Mouse (Mus musculus) heart, postnatal 36 days (tissue): ENCODE measurements around the gene Lmbr1l. TPM values are rescaled to one million over a fixed set of nuclear protein-coding genes. Genes with fewer than 3 reads are reported as not detected.
"Not testable (repeated sequence)": the region's sequence is repeated elsewhere in the genome, so short reads cannot be mapped to it uniquely, and the experiment has no call there.

ENCODE experiments used
- DNase-seq, 2 experiments: peaks; one replicate each; pipeline ENCODE4 v3.0.0; 2021 to 2022
- intact Hi-C: fragments of 180-260 bp; cut with DNase I; formaldehyde crosslinking; loops from one replicate; pipeline ENCODE4 v1.15.1; 2025
- total RNA-seq, 2 experiments: library from RNA; stranded (reverse); gene quantifications; 2 replicates each; pipeline ENCODE4 v1.2.3; 2021

Gene Lmbr1l
- 10 to 100 TPM; 15.0 TPM for total RNA-seq

GRCm38 (mm10) chr15:98917538-98918498 lies at the start of gene Lmbr1l:
Gene Lmbr1l (minus strand): TSS chr15:98918231.
- peak; percentile 99 for DNase-seq

GRCm38 (mm10) chr15:98959531-98959930 lies 41.5 kb upstream of the Lmbr1l start:
- no peak for DNase-seq
- intact Hi-C loops: no loop called here

More at GRCm38 (mm10) chr15:98917538-98918498, at the start of gene Lmbr1l:
- intact Hi-C loops: loop anchor here (2.0 kb wide), 1 partner anchor 17 kb away; the partner anchor contains the start of gene Tuba1b

GRCm38 (mm10) chr15:98958901-98959420 lies 40.9 kb upstream of the Lmbr1l start:
- intact Hi-C loops: no loop called here
- DNase-seq: no peak

GRCm38 (mm10) chr15:98957475-98957874 lies 39.4 kb upstream of the Lmbr1l start:
- intact Hi-C loops: no loop called here
- DNase-seq: no peak

- DNase-seq: no peak
- intact Hi-C loops: no loop called here
Observed at GRCm38 (mm10) chr15:98956000-98956399, 38.0 kb upstream of the Lmbr1l start.

GRCm38 (mm10) chr15:98955324-98955723 lies 37.3 kb upstream of the Lmbr1l start:
- intact Hi-C loops: no loop called here
- DNase-seq: no peak

- intact Hi-C loops: no loop called here
- peak in 1 of 2 experiments; percentile 40 for DNase-seq
Observed at GRCm38 (mm10) chr15:98954425-98955253, 36.6 kb upstream of the Lmbr1l start.

- DNase-seq: peak; percentile 88 to 91
- intact Hi-C loops: loop anchor here (1.0 to 2.0 kb wide), 3 partner anchors 19 to 40 kb away; partner anchors contain the start of gene Tuba1b
Observed at GRCm38 (mm10) chr15:98953401-98954356, 35.6 kb upstream of the Lmbr1l start, which contains the start of the genes Gm49450 and Tuba1a. Gene Gm49450 (minus strand): TSS chr15:98953551. Gene Tuba1a (minus strand): TSS chr15:98953703.

GRCm38 (mm10) chr15:98952751-98953400 lies 34.8 kb upstream of the Lmbr1l start:
- peak in 1 of 2 experiments; percentile 85 for DNase-seq

GRCm38 (mm10) chr15:98952063-98952455 lies 34.0 kb upstream of the Lmbr1l start:
- no peak for DNase-seq
- intact Hi-C loops: loop anchor here (2.0 kb wide), 1 partner anchor 17 kb away; the partner anchor contains the start of gene Tuba1b

More at GRCm38 (mm10) chr15:98952751-98953400, 34.8 kb upstream of the Lmbr1l start:
- intact Hi-C loops: loop anchor here (1.0 to 2.0 kb wide), 3 partner anchors 18 to 40 kb away; partner anchors contain the start of gene Tuba1b

- intact Hi-C loops: loop anchor here (2.0 kb wide), 1 partner anchor 17 kb away; the partner anchor contains the start of gene Tuba1b
Observed at GRCm38 (mm10) chr15:98951122-98952062, 33.4 kb upstream of the Lmbr1l start.

GRCm38 (mm10) chr15:98949607-98949892 lies 31.5 kb upstream of the Lmbr1l start:
- intact Hi-C loops: no loop called here
- no peak for DNase-seq

More at GRCm38 (mm10) chr15:98951122-98952062, 33.4 kb upstream of the Lmbr1l start:
- not testable (repeated sequence) for DNase-seq

GRCm38 (mm10) chr15:98948857-98949606 lies 31.0 kb upstream of the Lmbr1l start:
- intact Hi-C loops: no loop called here
- no peak for DNase-seq

- intact Hi-C loops: no loop called here
- no peak for DNase-seq
Observed at GRCm38 (mm10) chr15:98948382-98948781, 30.4 kb upstream of the Lmbr1l start.

GRCm38 (mm10) chr15:98947884-98948283 lies 29.9 kb upstream of the Lmbr1l start:
- intact Hi-C loops: no loop called here
- DNase-seq: no peak

- intact Hi-C loops: no loop called here
- no peak for DNase-seq
Observed at GRCm38 (mm10) chr15:98943133-98943532, 25.1 kb upstream of the Lmbr1l start.

GRCm38 (mm10) chr15:98942081-98942480 lies 24.1 kb upstream of the Lmbr1l start:
- DNase-seq: no peak
- intact Hi-C loops: no loop called here
